Mouse (Mus musculus) adrenal gland, adult 8-10 months (tissue): ENCODE results near the gene Prickle2. TPM values are rescaled to one million over a fixed set of nuclear protein-coding genes. Genes with fewer than 3 reads are reported as not detected.

ENCODE experiments used
- DNase-seq: peaks from one replicate; pipeline ENCODE4 v3.0.0; 2022
- total RNA-seq, 4 experiments: library from RNA; stranded (reverse); gene quantifications; 2 replicates each; pipeline ENCODE4 v1.2.4; 2022

Prickle2 gene
- total RNA-seq, 4 experiments from 2014 or later, result 10.7 to 14.3 (median 12.0) TPM

GRCm38 (mm10) chr6:92427406-92428171 lies 278.4 kb downstream of the Prickle2 start:
- no peak for DNase-seq

- DNase-seq, result no peak
These were observed 280.1 kb downstream of the Prickle2 start for GRCm38 (mm10) chr6:92425901-92426300.

- DNase-seq, result no peak
These were observed 280.5 kb downstream of the Prickle2 start for GRCm38 (mm10) chr6:92425476-92425875.

GRCm38 (mm10) chr6:92424991-92425390 lies 281.0 kb downstream of the Prickle2 start:
- DNase-seq, result no peak

- DNase-seq, result no peak
These were observed 283.7 kb downstream of the Prickle2 start for GRCm38 (mm10) chr6:92422286-92422685.

- no peak for DNase-seq
These were observed 285.8 kb downstream of the Prickle2 start for GRCm38 (mm10) chr6:92420106-92420505.

GRCm38 (mm10) chr6:92415405-92415755 lies 290.6 kb downstream of the Prickle2 start:
- DNase-seq, result no peak

- no peak for DNase-seq
These were observed 291.2 kb downstream of the Prickle2 start for GRCm38 (mm10) chr6:92414478-92415404.

- no peak for DNase-seq
These were observed 292.0 kb downstream of the Prickle2 start for GRCm38 (mm10) chr6:92413982-92414381.

GRCm38 (mm10) chr6:92409788-92410187 lies 296.2 kb downstream of the Prickle2 start:
- no peak for DNase-seq

- DNase-seq, result no peak
These were observed 298.7 kb downstream of the Prickle2 start for GRCm38 (mm10) chr6:92407259-92407658.

GRCm38 (mm10) chr6:92405571-92405970 lies 300.4 kb downstream of the Prickle2 start:
- DNase-seq, result no peak

GRCm38 (mm10) chr6:92397876-92398275 lies 308.1 kb downstream of the Prickle2 start:
- no peak for DNase-seq

- no peak for DNase-seq
These were observed 310.4 kb downstream of the Prickle2 start for GRCm38 (mm10) chr6:92395556-92395955.

GRCm38 (mm10) chr6:92395143-92395542 lies 310.8 kb downstream of the Prickle2 start:
- DNase-seq, result no peak

- DNase-seq, result no peak
These were observed 311.3 kb downstream of the Prickle2 start for GRCm38 (mm10) chr6:92394628-92395027.

- DNase-seq, result no peak
These were observed 315.6 kb downstream of the Prickle2 start for GRCm38 (mm10) chr6:92390321-92390720.

GRCm38 (mm10) chr6:92388681-92389080 lies 317.3 kb downstream of the Prickle2 start:
- no peak for DNase-seq

GRCm38 (mm10) chr6:92383196-92383782 lies 322.7 kb downstream of the Prickle2 start:
- no peak for DNase-seq

GRCm38 (mm10) chr6:92381085-92381484 lies 324.9 kb downstream of the Prickle2 start:
- DNase-seq, result peak; percentile 16

GRCm38 (mm10) chr6:92374826-92375225 lies 331.1 kb downstream of the Prickle2 start:
- DNase-seq, result peak; percentile 31

- DNase-seq, result no peak
These were observed 335.1 kb downstream of the Prickle2 start for GRCm38 (mm10) chr6:92370896-92371295.
